Mouse (Mus musculus) heart, postnatal 25 days (tissue): ENCODE measurements at regions not wholly inside any gene's neighbourhood (a gene's known extent, or its start where the extent isn't known, plus 50 kb on each side); places are given as distances from the start of the nearest gene placed in this dataset.

Experiments
- DNase-seq: peaks from one replicate; pipeline ENCODE4 v3.0.0; 2022; ENCODE audit warnings: low spot score
- intact Hi-C: fragments of 180-260 bp; cut with DNase I; formaldehyde crosslinking; loops from one replicate; pipeline ENCODE4 v1.15.1; 2025

DNA sequence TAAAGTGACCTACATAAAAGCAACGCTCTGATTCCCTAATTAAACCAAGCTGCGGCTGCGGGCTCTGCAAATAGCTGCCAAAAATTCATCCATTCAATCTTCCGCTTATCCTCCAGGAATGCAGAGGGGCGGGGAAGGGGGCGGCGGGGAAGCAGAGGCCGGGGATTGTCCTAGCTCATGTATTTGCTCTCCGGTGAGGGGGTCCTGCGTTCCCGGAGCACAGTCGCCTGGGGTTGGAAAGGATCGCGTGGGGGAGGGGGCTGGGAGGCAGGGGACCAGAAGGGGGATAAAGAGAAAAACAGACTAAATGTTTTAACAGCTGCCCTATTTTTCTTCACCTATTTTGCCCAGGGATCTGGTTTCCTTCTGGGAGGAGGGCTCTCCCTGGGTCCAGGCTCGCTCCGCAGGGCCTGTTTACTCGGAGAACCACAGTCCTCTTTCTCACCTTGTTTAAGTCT, 179.1 kb upstream of the Lrig3 start:
- DNase-seq, result no peak
- intact Hi-C loops, result loop anchor here (10.0 kb wide), 1 partner anchor 548 kb away; no protein-coding TSS in a partner anchor

DNA sequence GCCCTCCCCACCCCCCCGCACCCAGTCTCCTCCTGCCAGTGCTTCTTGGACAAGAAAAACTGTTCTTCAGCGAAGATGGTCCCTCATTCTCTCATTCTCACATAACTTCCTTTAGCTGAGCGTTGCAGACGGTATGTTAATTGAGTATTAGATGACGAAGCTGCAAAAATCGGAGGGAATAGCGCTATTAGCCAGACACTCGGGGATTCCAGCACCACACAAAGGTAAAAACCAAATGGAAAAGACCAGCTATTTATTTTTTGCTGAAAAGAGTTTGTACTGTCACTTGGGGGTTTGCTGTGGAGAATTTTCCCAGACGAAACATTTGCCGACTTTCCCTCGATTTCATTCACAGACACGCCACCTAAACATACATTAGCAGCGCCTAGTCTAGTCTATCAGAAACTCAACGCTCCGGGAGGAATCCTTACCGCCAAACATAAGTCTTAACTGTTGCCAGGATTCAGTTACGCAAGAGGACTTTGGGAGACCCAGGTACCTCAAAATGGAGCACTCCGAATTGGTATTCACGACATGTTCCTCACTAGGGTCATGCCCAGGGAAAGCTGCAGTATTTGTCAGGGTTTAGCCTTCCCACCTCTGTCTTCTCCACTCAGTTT, 178.4 kb upstream of the Lrig3 start:
- DNase-seq, result no peak
- intact Hi-C loops, result loop anchor here (10.0 kb wide), 1 partner anchor 547 kb away; no protein-coding TSS in a partner anchor

DNA sequence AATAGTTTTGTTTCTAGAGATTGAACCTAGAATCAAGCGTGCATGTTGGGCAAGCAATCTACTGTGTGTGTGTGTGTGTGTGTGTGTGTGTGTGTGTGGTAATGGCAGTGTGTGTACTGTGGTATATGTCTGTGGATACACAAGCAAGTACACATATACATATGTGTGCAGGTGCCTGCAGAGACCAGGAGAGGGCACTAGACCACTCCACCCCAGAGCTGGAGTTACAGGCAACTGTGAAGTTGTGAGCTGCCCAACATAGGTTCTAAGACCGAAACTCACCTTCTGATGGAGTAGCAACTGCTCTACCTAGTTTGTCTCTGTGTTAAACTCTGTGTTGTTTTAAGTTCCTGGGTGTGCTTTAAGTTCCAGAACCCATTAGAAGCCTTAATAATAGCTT, 177.7 kb upstream of the Lrig3 start:
- DNase-seq, result no peak
- intact Hi-C loops, result loop anchor here (10.0 kb wide), 1 partner anchor 547 kb away; no protein-coding TSS in a partner anchor

DNA sequence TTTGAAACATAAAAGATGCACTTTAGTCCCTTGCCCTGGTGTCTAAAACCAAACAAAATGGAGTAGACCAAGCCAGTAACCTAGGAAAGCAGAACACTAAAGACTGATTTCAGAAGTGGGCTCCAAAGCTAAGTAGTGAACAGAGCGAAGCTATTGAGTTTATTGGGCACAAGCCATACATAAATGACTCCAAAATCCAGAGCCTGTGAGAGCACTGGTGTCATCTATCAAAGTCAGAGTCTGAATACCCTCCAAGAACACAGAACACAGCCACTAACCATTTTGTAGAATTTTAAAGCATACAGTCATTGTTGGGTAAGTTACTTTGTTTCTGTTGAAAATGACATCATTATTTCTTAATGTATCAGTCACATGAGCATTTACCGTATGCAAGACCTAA, 175.0 kb upstream of the Lrig3 start:
- intact Hi-C loops, result no loop called here
- DNase-seq, result no peak

DNA sequence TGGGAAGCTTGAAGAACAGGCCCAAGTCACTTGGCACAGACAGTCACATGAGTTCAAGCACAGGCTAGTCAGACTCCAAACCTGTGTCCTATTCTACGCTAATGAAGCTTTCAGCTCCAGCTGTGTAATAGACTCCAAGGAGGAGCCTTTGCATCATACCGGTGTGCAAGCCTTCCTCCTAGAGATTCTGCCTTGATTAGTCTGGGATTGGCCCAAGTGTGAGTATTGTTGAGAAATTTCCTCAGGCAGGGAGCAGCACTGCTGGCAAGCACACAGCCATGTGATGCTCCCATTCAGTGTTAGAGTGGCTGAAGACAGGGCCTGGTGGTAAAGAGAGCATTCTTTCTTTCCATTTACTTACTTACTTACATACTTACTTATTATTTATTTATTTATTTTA, 171.5 kb upstream of the Lrig3 start:
- intact Hi-C loops, result no loop called here
- DNase-seq, result no peak

DNA sequence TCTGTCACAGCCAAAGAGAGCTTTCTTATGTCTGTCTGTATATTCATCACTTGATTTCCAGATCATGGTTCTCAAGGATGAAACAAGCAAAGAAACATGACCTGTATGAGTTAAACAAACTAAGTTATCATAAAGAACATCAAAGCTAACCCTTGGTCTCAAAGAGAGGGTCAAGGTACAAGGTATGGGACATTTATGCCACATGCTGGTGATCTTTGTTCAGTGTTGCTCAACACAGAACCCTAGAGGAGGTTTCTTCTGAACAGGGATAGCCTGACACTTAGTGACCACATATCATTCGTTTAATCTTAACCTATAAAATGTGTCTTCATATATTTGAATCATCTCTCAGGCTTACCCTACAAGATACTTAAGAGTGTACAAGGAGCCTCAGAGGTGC, 170.6 kb upstream of the Lrig3 start:
- intact Hi-C loops, result no loop called here
- no peak for DNase-seq

DNA sequence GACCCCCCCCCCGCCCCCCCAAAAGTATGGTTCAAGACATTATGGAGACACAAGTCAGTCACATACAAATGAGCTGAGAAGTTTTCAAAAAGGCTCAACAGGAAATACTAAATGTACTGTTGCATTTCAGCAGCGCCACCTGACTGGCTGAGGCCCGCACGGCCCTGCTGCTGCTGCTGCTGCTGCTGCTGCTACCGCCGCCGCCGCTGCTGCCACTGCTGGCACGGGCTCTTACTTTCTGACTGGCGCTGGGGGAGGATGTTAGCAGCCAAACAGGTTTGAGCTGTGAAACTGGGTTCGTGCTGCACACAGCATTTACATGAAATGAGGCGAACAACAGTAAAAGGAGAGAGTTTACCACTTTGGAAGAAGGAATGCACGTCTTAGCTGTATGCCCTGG, 167.3 kb upstream of the Lrig3 start:
- intact Hi-C loops, result no loop called here
- DNase-seq, result no peak

DNA sequence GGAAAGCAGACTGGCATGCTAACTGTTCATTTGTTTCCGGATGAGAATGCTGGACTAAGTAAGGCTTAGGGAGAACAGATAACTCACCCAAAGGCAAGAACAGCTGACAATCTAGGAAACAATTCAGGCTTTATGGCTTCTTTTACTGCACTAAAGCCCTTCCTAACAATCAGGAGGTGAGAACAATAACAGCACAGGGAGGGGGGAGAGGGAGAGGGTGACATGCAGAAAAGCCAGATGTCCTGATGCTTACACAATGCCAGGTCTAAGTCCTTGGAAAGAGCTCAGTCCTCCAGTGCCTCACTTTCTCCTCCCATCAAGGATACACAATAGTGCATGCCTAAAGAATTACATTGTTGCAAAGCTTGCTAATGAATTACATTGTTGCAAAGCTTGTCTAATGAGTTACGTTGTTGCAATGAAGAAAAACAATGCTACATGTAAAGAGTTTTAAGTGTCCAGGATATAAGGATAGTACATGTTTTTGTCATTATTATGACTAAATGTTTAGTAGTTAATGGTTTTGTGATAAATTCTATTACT, 165.3 kb upstream of the Lrig3 start:
- DNase-seq, result no peak
- intact Hi-C loops, result no loop called here

DNA sequence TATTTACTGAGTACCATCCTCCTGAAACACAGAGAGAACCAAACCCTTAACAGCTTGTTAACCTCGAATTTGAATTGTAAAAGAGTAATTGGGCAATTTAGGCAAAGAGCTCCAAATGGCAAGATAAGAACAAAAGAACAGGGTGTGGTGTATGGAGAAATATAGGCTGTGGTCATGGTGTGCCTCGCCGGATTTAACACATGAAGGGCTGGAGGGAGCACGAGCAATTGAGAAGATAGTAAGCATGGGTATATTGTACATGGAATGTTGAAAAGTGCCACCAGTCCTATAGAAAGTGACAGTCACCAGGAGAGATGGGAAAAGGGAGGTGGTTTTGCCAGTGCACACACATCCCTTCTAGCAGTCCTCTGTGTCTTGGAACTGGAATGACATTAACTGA, 164.5 kb upstream of the Lrig3 start:
- intact Hi-C loops, result no loop called here
- DNase-seq, result no peak

DNA sequence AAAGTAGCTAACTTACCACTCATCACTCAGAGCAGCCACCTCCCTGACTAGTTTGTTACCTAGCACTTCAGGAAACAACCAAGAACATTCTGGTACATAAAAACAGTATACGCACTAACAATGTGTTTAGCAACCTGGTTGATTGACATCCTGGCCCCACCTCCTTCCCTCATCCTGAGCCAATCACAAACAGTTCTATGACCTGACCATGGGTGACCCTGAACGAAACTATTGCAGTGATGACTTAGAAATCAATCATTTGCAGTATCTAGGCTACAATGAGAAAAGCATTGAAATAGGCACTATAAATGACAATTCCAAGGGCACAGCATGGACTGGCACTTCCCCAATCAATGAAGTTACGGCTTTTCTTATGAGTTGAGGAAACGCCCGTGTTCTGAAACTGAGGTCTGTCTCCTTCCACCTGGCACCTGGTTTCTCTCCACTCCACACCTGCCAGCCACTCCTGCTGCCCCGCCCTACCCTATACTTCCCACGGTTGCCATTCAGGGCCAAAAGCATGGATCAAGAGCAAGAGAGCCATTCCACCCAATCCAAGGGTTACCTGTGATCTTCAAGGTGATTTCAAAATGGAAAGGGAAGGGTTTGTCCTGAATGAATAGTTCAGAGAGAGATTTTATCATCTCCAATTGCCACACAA, 162.9 kb upstream of the Lrig3 start:
- no peak for DNase-seq
- intact Hi-C loops, result no loop called here

DNA sequence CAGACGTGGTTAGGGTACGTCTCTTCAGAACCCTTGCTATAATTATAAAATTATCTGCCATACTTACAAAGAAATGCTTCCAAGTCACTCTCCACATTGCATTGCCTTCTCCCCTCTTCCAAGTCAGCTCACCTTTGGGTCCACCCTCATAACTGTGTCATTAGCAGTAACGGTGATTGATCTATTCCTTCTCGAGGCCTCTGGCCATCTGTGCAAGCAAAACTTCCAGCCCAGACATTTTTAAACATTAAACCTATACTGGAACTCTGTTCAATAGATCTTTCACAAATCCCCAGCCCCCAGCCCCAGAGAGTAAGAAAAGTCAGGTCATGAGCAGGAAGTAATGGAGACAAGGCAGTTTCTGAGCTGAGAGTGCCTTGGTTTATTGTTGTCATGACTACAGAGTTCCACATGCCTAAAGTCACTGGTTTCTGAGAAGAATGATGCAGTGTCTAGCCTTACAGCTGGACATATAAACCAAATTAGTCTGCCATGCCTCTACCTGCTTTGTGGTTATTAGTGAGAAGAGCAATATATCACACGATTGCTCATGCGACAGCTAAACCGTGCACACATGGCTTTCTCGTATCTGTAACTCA, 156.1 kb upstream of the Lrig3 start:
- DNase-seq, result no peak
- intact Hi-C loops, result no loop called here

DNA sequence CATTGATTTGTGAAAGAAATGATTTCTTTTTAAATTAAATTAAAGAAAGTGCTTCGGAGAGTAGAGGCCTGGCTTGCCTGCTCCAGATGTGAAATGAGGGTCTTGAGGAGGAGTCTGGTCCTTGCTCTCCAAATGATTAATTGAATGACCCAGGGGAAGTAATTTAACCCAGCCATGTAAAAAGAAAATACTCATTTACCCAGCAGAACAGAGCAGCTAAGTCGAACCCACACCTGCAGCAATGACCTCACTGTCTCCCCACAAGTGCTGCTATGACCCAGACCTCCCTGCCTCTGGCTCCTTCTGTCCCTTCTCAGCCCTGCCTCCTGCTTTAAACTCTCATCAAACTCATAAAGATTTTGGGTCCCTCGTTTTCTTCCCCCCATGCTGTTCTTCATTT, 155.4 kb upstream of the Lrig3 start:
- intact Hi-C loops, result no loop called here
- no peak for DNase-seq

DNA sequence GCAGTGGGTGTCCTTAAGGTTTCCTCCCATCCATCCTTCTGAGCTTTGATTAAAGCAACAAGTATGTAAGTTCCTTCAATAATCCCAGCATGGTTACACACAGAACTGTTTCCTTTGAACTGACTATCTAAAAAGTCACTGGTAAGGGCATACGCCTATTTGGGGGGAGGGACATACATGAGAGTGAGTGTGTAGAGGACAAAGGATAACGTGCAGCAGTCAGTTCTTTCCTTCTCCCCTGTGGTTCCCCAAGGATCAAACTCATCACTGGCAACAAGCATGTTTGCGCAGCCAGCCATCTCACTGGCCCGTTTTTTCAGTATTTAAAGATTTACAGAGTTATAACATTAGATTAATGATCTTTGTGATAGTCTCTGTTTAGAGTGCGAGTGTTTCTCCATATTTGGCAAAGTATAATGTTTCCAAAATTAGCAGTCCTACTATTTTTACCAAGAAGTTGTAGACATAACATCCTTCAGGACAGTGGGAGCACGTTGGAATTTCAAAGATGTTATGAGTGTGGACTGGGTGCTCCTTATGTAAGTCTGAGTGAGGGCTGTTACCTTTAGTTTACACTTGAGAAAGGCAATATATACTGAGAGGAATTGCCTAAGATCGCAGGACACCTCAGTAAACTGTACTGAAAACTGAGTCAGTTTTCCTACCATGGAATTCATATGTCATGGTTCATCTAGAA, 151.6 kb upstream of the Lrig3 start:
- DNase-seq, result no peak
- intact Hi-C loops, result no loop called here

DNA sequence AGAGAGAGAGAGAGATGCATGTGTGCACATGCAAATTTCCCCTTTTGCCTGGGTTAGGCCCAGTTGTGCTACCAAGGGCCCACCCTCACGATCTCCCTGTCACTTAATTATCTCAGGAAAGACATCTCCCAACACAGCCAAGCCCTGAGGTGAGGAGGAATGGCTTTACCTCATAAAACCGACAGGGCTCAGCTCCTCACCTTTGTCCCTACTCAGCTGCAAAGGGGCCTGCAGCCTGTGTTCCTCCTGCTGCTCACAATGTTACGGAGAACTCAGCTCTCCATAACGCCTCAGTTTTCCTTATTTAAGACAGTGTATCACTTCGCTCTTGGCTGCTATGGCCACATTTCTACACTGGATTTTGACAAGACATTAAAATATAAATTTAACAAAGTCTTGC, 133.8 kb upstream of the Lrig3 start:
- intact Hi-C loops, result no loop called here
- DNase-seq, result no peak

DNA sequence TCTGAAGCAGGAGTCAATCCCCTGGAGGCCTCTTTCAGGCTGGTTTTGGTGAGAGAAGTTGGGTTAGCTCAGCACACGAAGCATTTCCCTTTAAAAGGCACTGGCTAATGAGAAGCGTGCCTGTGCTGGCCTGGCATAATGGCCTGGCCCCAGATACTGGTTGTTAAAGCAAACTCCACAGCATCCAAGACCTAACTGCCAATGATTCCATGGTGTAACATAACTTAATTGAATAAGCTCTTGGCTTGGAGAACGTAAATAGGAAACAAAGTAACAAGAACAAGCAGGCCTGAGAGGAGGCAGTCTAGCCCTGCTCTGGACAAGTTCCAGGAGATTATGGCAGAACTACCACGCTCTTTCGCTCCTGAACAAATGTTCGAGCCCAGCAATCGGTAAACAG, 133.2 kb upstream of the Lrig3 start:
- DNase-seq, result no peak
- intact Hi-C loops, result no loop called here

DNA sequence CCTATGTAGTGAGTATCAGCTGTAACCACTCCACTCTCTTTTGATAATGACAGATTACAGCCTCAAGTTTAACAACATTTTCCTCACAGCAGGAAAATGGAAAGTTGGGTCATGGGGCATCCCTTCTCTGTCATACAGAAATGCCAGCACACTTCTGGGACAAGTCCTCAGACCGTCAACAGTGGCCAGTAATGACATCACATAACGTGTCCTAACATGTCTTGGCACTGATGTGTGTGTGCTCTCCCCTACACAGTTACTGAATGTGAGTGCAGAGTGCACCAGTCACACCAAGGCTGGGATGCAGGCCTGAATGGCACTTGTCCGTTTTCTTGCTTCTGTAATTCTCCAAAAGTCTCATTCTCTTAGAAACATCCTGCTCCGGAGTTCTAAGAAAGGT, 132.0 kb upstream of the Lrig3 start:
- no peak for DNase-seq

DNA sequence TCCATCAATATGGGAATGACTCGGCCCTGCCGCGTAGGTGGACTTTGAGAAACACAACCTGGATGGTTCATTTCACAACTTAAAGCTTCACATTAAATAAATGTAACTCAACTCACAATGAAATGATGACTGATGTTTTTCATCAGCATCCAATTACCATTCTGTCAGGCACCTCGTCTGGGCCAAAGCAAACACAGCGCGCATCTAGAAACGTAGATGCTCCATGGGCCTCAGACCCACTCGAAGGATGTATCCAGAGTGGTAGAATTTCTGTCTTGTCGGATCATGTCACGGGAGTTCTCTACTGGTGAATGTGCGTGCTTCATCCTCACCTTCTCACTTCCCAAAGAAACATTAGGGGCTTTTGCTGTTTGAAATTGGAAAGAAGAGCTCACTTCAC, 127.0 kb upstream of the Lrig3 start:
- intact Hi-C loops, result no loop called here
- no peak for DNase-seq

More for the DNA sequence above, 132.0 kb upstream of the Lrig3 start:
- intact Hi-C loops, result no loop called here

DNA sequence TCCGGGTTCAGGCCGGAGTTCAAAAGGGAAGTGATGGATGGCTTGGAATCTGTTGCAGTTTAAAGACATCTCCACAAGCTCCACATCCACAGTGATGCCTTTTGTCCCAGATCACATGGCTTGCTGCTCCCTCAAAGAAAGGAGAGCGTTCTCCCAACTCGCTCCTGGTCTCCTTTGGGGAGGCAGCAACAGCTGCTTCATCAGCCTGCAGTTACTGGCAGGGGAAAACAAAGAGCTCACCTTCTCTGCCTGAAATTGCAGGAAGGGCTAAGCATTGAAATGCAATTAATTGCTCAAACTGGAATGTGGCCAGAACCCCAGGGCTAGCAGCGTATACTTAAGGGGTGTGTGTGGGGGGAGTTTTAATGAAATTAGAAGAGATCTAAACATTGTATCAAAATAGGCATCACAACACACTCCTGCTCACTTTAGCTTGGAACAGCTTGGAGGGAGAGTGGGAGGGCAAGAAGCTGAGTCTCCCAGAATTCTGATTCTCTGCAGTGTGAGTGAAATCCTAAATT, 126.3 kb upstream of the Lrig3 start:
- intact Hi-C loops, result no loop called here
- DNase-seq, result no peak

DNA sequence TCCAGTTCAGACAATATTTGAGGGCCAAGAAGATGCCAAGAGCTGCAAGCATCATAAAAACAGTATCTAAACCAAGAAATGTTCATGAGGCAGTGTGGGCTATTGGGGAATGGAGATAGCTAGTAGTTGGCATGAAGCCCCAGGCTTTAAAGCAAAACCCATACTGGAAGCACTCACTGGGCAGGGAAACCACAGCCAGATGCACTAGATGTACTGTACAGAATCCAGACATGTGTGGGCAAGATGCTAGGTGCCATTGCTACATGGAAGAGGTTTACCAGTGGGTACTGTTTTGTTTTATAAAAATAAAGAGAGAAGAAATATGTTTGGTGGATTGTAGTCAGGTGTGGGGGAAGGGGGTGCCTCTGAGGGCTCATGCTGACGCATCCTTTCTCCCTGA, 125.6 kb upstream of the Lrig3 start:
- DNase-seq, result no peak
- intact Hi-C loops, result no loop called here

DNA sequence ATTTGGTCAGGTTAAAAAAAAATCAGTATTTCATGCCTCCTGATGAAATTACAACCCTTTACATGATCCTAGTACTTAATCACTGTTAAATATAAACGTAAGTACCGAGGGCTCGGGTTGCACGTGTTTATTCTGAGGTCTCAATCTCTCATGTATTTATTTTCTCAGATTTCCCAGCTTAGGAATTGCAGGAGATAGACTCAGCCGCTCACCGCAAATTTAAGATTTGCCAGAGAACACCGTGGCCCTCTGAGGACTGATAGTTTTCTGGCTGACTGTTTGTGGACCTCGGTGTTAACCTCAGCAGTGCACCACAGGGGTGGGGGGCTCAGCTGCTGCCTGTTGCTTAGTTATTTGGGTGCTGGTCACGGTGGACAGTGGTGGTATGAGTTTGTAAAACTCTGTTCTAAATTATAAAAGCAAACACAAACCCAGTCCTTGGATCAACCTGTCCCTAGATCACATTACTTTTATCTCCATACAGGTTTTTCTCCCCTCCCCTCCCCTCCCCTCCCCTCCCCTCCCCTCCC, 121.6 kb upstream of the Lrig3 start:
- intact Hi-C loops, result no loop called here
- no peak for DNase-seq
